Mouse (Mus musculus): ENCODE measurements around the gene Tppp3. TPM values are rescaled to one million over a fixed set of nuclear protein-coding genes. Genes with fewer than 3 reads are reported as not detected.

Gene Tppp3
- polyA plus RNA-seq, 1 experiment from 2014 or later = 204 TPM

GRCm38 (mm10) chr8:105431743-105432515 lies 39.4 kb downstream of the Tppp3 start:
- Histone ChIP-seq H3K27ac (no peak overlapping the region), H3K4me2 (replicated peaks) (no peak overlapping the region), H3K4me1 (replicated peaks; ENCODE audit: control insufficient read depth, insufficient read depth, low read length) (peaks cover 20% of the 10 kb centered on the region), H3K9me3 (ENCODE audit: control insufficient read depth, low read length) (no peaks in the 10 kb centered on the region), H3K27me3 (ENCODE audit: control insufficient read depth, insufficient read depth, low read length) (no peaks in the 10 kb centered on the region), H3K36me3 (replicated peaks; ENCODE audit: control insufficient read depth, insufficient read depth) (no peaks in the 10 kb centered on the region), H3K4me3 (replicated peaks; ENCODE audit: low read length) (no peak overlapping the region), H3K9ac (no peak overlapping the region)
- DNase-seq (ENCODE audit: low spot score) = no peak
- ATAC-seq (ENCODE audit: low FRiP score) = 0 out of 2 replicates have a peak, but pooled peaks have one; percentile 11
- 38% methylated on average over 7 of the region's 7 CpGs for WGBS

GRCm38 (mm10) chr8:105426878-105427277 lies 44.4 kb downstream of the Tppp3 start:
- DNase-seq (ENCODE audit: low spot score) = no peak
- H3K4me2 ChIP-seq (replicated peaks) = no peak overlapping the region
- no peaks in the 10 kb centered on the region for H3K9me3 ChIP-seq (ENCODE audit: control insufficient read depth, low read length)
- ATAC-seq (ENCODE audit: low FRiP score) = no peak
- peaks cover 5% of the 10 kb centered on the region for H3K4me1 ChIP-seq (replicated peaks; ENCODE audit: control insufficient read depth, insufficient read depth, low read length)
- WGBS = 79% methylated on average over 6 of the region's 6 CpGs
- H3K27me3 ChIP-seq (ENCODE audit: control insufficient read depth, insufficient read depth, low read length) = no peaks in the 10 kb centered on the region
- H3K27ac ChIP-seq = no peak overlapping the region
- no peak overlapping the region for H3K9ac ChIP-seq
- H3K36me3 ChIP-seq (replicated peaks; ENCODE audit: control insufficient read depth, insufficient read depth) = no peaks in the 10 kb centered on the region
- H3K4me3 ChIP-seq (replicated peaks; ENCODE audit: low read length) = no peak overlapping the region

GRCm38 (mm10) chr8:105422006-105422405 lies 49.3 kb downstream of the Tppp3 start:
- Histone ChIP-seq H3K4me2 (replicated peaks) (no peak overlapping the region), H3K27me3 (ENCODE audit: control insufficient read depth, insufficient read depth, low read length) (no peaks in the 10 kb centered on the region), H3K9ac (no peak overlapping the region), H3K36me3 (replicated peaks; ENCODE audit: control insufficient read depth, insufficient read depth) (no peaks in the 10 kb centered on the region), H3K4me3 (replicated peaks; ENCODE audit: low read length) (no peak overlapping the region), H3K4me1 (replicated peaks; ENCODE audit: control insufficient read depth, insufficient read depth, low read length) (no peaks in the 10 kb centered on the region), H3K27ac (no peak overlapping the region), H3K9me3 (ENCODE audit: control insufficient read depth, low read length) (no peaks in the 10 kb centered on the region)
- 88% methylated on average over 1 of the region's 1 CpGs for WGBS
- ATAC-seq (ENCODE audit: low FRiP score) (no peak), DNase-seq (ENCODE audit: low spot score) (no peak)

- no peaks in the 10 kb centered on the region for H3K36me3 ChIP-seq (replicated peaks; ENCODE audit: control insufficient read depth, insufficient read depth)
- H3K27ac ChIP-seq = no peak overlapping the region
- H3K9me3 ChIP-seq (ENCODE audit: control insufficient read depth, low read length) = no peaks in the 10 kb centered on the region
- no peak overlapping the region for H3K4me2 ChIP-seq (replicated peaks)
- ATAC-seq (ENCODE audit: low FRiP score) (no peak), DNase-seq (ENCODE audit: low spot score) (no peak)
- H3K4me1 ChIP-seq (replicated peaks; ENCODE audit: control insufficient read depth, insufficient read depth, low read length) = no peaks in the 10 kb centered on the region
- no peaks in the 10 kb centered on the region for H3K27me3 ChIP-seq (ENCODE audit: control insufficient read depth, insufficient read depth, low read length)
- no peak overlapping the region for H3K9ac ChIP-seq
- 91% methylated on average over 4 of the region's 4 CpGs for WGBS
- H3K4me3 ChIP-seq (replicated peaks; ENCODE audit: low read length) = no peak overlapping the region
Measured at GRCm38 (mm10) chr8:105419800-105420199, 51.5 kb downstream of the Tppp3 start.

- H3K4me3 ChIP-seq (replicated peaks; ENCODE audit: low read length) = no peak overlapping the region
- WGBS = 74% methylated on average over 2 of the region's 2 CpGs
- no peak for ATAC-seq (ENCODE audit: low FRiP score)
Measured at GRCm38 (mm10) chr8:105418992-105419391, 52.3 kb downstream of the Tppp3 start.

More at GRCm38 (mm10) chr8:105418992-105419391, 52.3 kb downstream of the Tppp3 start:
- H3K27me3 ChIP-seq (ENCODE audit: control insufficient read depth, insufficient read depth, low read length) = peaks cover 8% of the 10 kb centered on the region; the same call in 1 of the 2 replicates
- H3K4me2 ChIP-seq (replicated peaks) = no peak overlapping the region
- no peak for DNase-seq (ENCODE audit: low spot score)
- H3K9me3 ChIP-seq (ENCODE audit: control insufficient read depth, low read length) = no peaks in the 10 kb centered on the region
- no peak overlapping the region for H3K27ac ChIP-seq
- H3K36me3 ChIP-seq (replicated peaks; ENCODE audit: control insufficient read depth, insufficient read depth) = no peaks in the 10 kb centered on the region
- no peaks in the 10 kb centered on the region for H3K4me1 ChIP-seq (replicated peaks; ENCODE audit: control insufficient read depth, insufficient read depth, low read length)
- H3K9ac ChIP-seq = no peak overlapping the region

Other genes starting within 250 kb of the Tppp3 start
- 33.1 and 38.1 TPM in 2 replicates for gene D230025D16Rik, start 246.4 kb downstream of the Tppp3 start, polyA plus RNA-seq (2014; fragmentation: Nextera tagmentation; extraction: Ambion mirVana)
- 8.7 and 11.5 TPM in 2 replicates for gene B3gnt9, start 216.4 kb downstream of the Tppp3 start, polyA plus RNA-seq (2014; fragmentation: Nextera tagmentation; extraction: Ambion mirVana)
- 15.2 and 17.4 TPM in 2 replicates for gene Tradd, start 206.9 kb downstream of the Tppp3 start, polyA plus RNA-seq (2014; fragmentation: Nextera tagmentation; extraction: Ambion mirVana)
- gene Fbxl8, start 206.9 kb downstream of the Tppp3 start, polyA plus RNA-seq (2014; fragmentation: Nextera tagmentation; extraction: Ambion mirVana) = 1.2 and 2.0 TPM in 2 replicates
- 0.63 and 0.79 TPM in 2 replicates for gene Hsf4, start 201.7 kb downstream of the Tppp3 start, polyA plus RNA-seq (2014; fragmentation: Nextera tagmentation; extraction: Ambion mirVana)
- 4.0 and 4.3 TPM in 2 replicates for gene Nol3, start 195.4 kb downstream of the Tppp3 start, polyA plus RNA-seq (2014; fragmentation: Nextera tagmentation; extraction: Ambion mirVana)
- gene 4931428F04Rik, start 181.7 kb downstream of the Tppp3 start, polyA plus RNA-seq (2014; fragmentation: Nextera tagmentation; extraction: Ambion mirVana) = 101 and 120 TPM in 2 replicates
- gene Exoc3l, start 175.4 kb downstream of the Tppp3 start, polyA plus RNA-seq (2014; fragmentation: Nextera tagmentation; extraction: Ambion mirVana) = 9.5 and 12.2 TPM in 2 replicates
- gene E2f4, start 173.9 kb downstream of the Tppp3 start, polyA plus RNA-seq (2014; fragmentation: Nextera tagmentation; extraction: Ambion mirVana) = 43.5 and 48.2 TPM in 2 replicates
- gene Elmo3, start 165.9 kb downstream of the Tppp3 start, polyA plus RNA-seq (2014; fragmentation: Nextera tagmentation; extraction: Ambion mirVana) = 1.1 and 1.6 TPM in 2 replicates
- 0.46 and 0.92 TPM in 2 replicates for gene Lrrc29, start 145.2 kb downstream of the Tppp3 start, polyA plus RNA-seq (2014; fragmentation: Nextera tagmentation; extraction: Ambion mirVana)
- gene Tmem208, start 145.2 kb downstream of the Tppp3 start, polyA plus RNA-seq (2014; fragmentation: Nextera tagmentation; extraction: Ambion mirVana) = 141 and 147 TPM in 2 replicates
- gene Fhod1, start 123.6 kb downstream of the Tppp3 start, polyA plus RNA-seq (2014; fragmentation: Nextera tagmentation; extraction: Ambion mirVana) = 0.58 and 0.70 TPM in 2 replicates
- gene Slc9a5, start 122.7 kb downstream of the Tppp3 start, polyA plus RNA-seq (2014; fragmentation: Nextera tagmentation; extraction: Ambion mirVana) = 11.4 and 12.1 TPM in 2 replicates
- 1.8 and 2.6 TPM in 2 replicates for gene Plekhg4, start 98.3 kb downstream of the Tppp3 start, polyA plus RNA-seq (2014; fragmentation: Nextera tagmentation; extraction: Ambion mirVana)
- 0.10 TPM in 1 of 2 replicates, not detected in the other for gene Kctd19, start 58.0 kb downstream of the Tppp3 start, polyA plus RNA-seq (2014; fragmentation: Nextera tagmentation; extraction: Ambion mirVana)
- 0.44 and 0.78 TPM in 2 replicates for gene Lrrc36, start 58.0 kb downstream of the Tppp3 start, polyA plus RNA-seq (2014; fragmentation: Nextera tagmentation; extraction: Ambion mirVana)
- gene Zdhhc1, start 25.4 kb upstream of the Tppp3 start, polyA plus RNA-seq (2014; fragmentation: Nextera tagmentation; extraction: Ambion mirVana) = 32.7 and 33.1 TPM in 2 replicates
- gene Hsd11b2, start 47.2 kb upstream of the Tppp3 start, polyA plus RNA-seq (2014; fragmentation: Nextera tagmentation; extraction: Ambion mirVana) = 6.1 and 7.0 TPM in 2 replicates
- gene Atp6v0d1, start 94.5 kb upstream of the Tppp3 start, polyA plus RNA-seq (2014; fragmentation: Nextera tagmentation; extraction: Ambion mirVana) = 231 and 245 TPM in 2 replicates
- gene Ripor1, start 133.7 kb upstream of the Tppp3 start, polyA plus RNA-seq (2014; fragmentation: Nextera tagmentation; extraction: Ambion mirVana) = 30.6 and 32.6 TPM in 2 replicates
- gene Ctcf, start 165.0 kb upstream of the Tppp3 start, polyA plus RNA-seq (2014; fragmentation: Nextera tagmentation; extraction: Ambion mirVana) = 76.9 and 79.1 TPM in 2 replicates
- gene Agrp, start 165.9 kb upstream of the Tppp3 start, polyA plus RNA-seq (2014; fragmentation: Nextera tagmentation; extraction: Ambion mirVana) = 0.84 TPM in 1 of 2 replicates, not detected in the other
- 22.3 and 24.4 TPM in 2 replicates for gene Carmil2, start 214.7 kb upstream of the Tppp3 start, polyA plus RNA-seq (2014; fragmentation: Nextera tagmentation; extraction: Ambion mirVana)
- 71.3 and 78.1 TPM in 2 replicates for gene Acd, start 229.6 kb upstream of the Tppp3 start, polyA plus RNA-seq (2014; fragmentation: Nextera tagmentation; extraction: Ambion mirVana)
- gene Pard6a, start 229.6 kb upstream of the Tppp3 start, polyA plus RNA-seq (2014; fragmentation: Nextera tagmentation; extraction: Ambion mirVana) = 53.7 and 56.2 TPM in 2 replicates
- gene 4933405L10Rik, start 236.1 kb upstream of the Tppp3 start, polyA plus RNA-seq (2014; fragmentation: Nextera tagmentation; extraction: Ambion mirVana) = 0.22 and 0.27 TPM in 2 replicates
- gene Enkd1, start 236.7 kb upstream of the Tppp3 start, polyA plus RNA-seq (2014; fragmentation: Nextera tagmentation; extraction: Ambion mirVana) = 11.6 and 13.4 TPM in 2 replicates

Data from hindbrain, embryonic 14.5 days (tissue).